Mouse (Mus musculus) hindbrain, postnatal 0 days (tissue): Measurements from ENCODE around the gene Fkbp6. TPM values are rescaled to one million over a fixed set of nuclear protein-coding genes. Genes with fewer than 3 reads are reported as not detected.
A peak's percentile ranks its signal among the peaks of the same experiment; 100 is the strongest.

Experiments used
- ATAC-seq: fragments of 200-750 bp; cut with Nextera tagmentation; 2 replicates; pipeline ENCODE4 v1.8.0; 2017; ENCODE audit warnings: mild to moderate bottlenecking, moderate TSS enrichment, moderate library complexity
- DNase-seq: peaks from one replicate; pipeline ENCODE4 v3.0.0-alpha.2; 2015; ENCODE audit warnings: low spot score
- H3K27ac ChIP-seq: fragments of 300-500 bp; sonication (generic); 2 replicates; pipeline ENCODE4 v1.5.1; 2014; ENCODE audit warnings: mild to moderate bottlenecking
- H3K27me3 ChIP-seq: fragments of 300-500 bp; sonication (generic); 2 replicates; pipeline ENCODE4 v1.6.1; 2014; ENCODE audit warnings: low read length, mixed read lengths; ENCODE audit not compliant: insufficient read depth
- H3K36me3 ChIP-seq: fragments of 300-500 bp; sonication (generic); 2 replicates; pipeline ENCODE4 v1.6.1; 2014; ENCODE audit warnings: low read length, mixed read lengths; ENCODE audit not compliant: insufficient read depth
- H3K4me1 ChIP-seq: fragments of 300-500 bp; sonication (generic); 2 replicates; pipeline ENCODE4 v1.6.1; 2014; ENCODE audit warnings: antibody characterized with exemption, low read length, mixed read lengths; ENCODE audit not compliant: insufficient read depth
- H3K4me2 ChIP-seq: fragments of 300-500 bp; sonication (generic); 2 replicates; pipeline ENCODE4 v1.6.1; 2014; ENCODE audit warnings: low read depth, mild to moderate bottlenecking, low read length, moderate library complexity, mixed read lengths
- H3K4me3 ChIP-seq: fragments of 300-500 bp; sonication (generic); 2 replicates; pipeline ENCODE4 v1.5.1; 2014; ENCODE audit warnings: low read length
- H3K9ac ChIP-seq: fragments of 300-500 bp; sonication (generic); replicated peaks from 2 replicates; pipeline ENCODE4 v1.6.1; 2014; ENCODE audit warnings: mild to moderate bottlenecking, low read length, moderate library complexity, mixed read lengths
- H3K9me3 ChIP-seq: fragments of 300-500 bp; sonication (generic); 2 replicates; pipeline ENCODE4 v1.6.1; 2016; ENCODE audit warnings: low read length, mixed read lengths
- CTCF ChIP-seq: IDR thresholded peaks from 2 replicates; pipeline ENCODE4 v1.5.1; 2016; ENCODE audit warnings: antibody characterized with exemption, control low read depth, low read depth
- WGBS: fragments of 180-500 bp; shearing (Covaris S2); extraction: QIAGEN DNeasy Blood & Tissue Kit; methylation state at CpG from one replicate; pipeline ENCODE4 v1.1.7; 2014; 5-methylcytosine and 5-hydroxymethylcytosine counted together
- polyA plus RNA-seq: library from polyadenylated mRNA; unstranded; fragments of >200 nt; fragmentation: Nextera tagmentation; extraction: Ambion mirVana; gene quantifications from 2 replicates; pipeline ENCODE4 v1.2.1, GENCODE M21; 2015
- total RNA-seq: library from RNA; depleted of rRNA; stranded (reverse); fragments of >200 nt; gene quantifications from 2 replicates; pipeline ENCODE4 v1.2.3, GENCODE M21; 2014

Fkbp6 gene
- total and polyA plus RNA-seq, 2 experiments from 2014 or later = 0.29 TPM; not detected in 1

- 42% methylated on average over 2 of the region's 2 CpGs for WGBS
- no peak for DNase-seq
Observed at GRCm38 (mm10) chr5:135319856-135320255, 30.0 kb downstream of the Fkbp6 start.

GRCm38 (mm10) chr5:135316177-135316576 lies 33.7 kb downstream of the Fkbp6 start:
- Histone ChIP-seq H3K9me3 (no peaks in the 10 kb centered on the region), H3K9ac (no peak overlapping the region), H3K4me1 (no peaks in the 10 kb centered on the region), H3K27ac (no peak overlapping the region), H3K4me3 (no peak overlapping the region), H3K27me3 (no peaks in the 10 kb centered on the region), H3K36me3 (no peaks in the 10 kb centered on the region), H3K4me2 (no peak overlapping the region)
- no peak for TF ChIP-seq CTCF
- no peak for DNase-seq
- no peak for ATAC-seq
- WGBS = 89% methylated on average over 3 of the region's 3 CpGs

More at GRCm38 (mm10) chr5:135319856-135320255, 30.0 kb downstream of the Fkbp6 start:
- Histone ChIP-seq H3K27ac (no peak overlapping the region), H3K9me3 (no peaks in the 10 kb centered on the region), H3K9ac (no peak overlapping the region), H3K4me3 (no peak overlapping the region), H3K4me2 (no peak overlapping the region), H3K4me1 (no peaks in the 10 kb centered on the region), H3K36me3 (no peaks in the 10 kb centered on the region), H3K27me3 (no peaks in the 10 kb centered on the region)
- ATAC-seq = no peak
- TF ChIP-seq CTCF = no peak; the same call in 1 of the 2 replicates

GRCm38 (mm10) chr5:135306321-135306965 lies 43.4 kb downstream of the Fkbp6 start:
- ATAC-seq (no peak), DNase-seq (no peak)
- H3K36me3 ChIP-seq = no peaks in the 10 kb centered on the region
- H3K9ac ChIP-seq = no peak overlapping the region
- no peak overlapping the region for H3K4me3 ChIP-seq
- WGBS = 37% methylated on average over 10 of the region's 10 CpGs
- no peaks in the 10 kb centered on the region for H3K4me1 ChIP-seq
- no peaks in the 10 kb centered on the region for H3K27me3 ChIP-seq
- H3K9me3 ChIP-seq = no peaks in the 10 kb centered on the region
- H3K4me2 ChIP-seq = no peak overlapping the region
- no peak for TF ChIP-seq CTCF
- no peak overlapping the region for H3K27ac ChIP-seq

GRCm38 (mm10) chr5:135302454-135302853 lies 47.4 kb downstream of the Fkbp6 start:
- H3K36me3 ChIP-seq = no peaks in the 10 kb centered on the region
- DNase-seq (peak; percentile 40), ATAC-seq (no peak)
- no peak overlapping the region for H3K4me2 ChIP-seq
- no peak overlapping the region for H3K27ac ChIP-seq
- WGBS = 73% methylated on average over 3 of the region's 3 CpGs
- H3K27me3 ChIP-seq = no peaks in the 10 kb centered on the region
- H3K9me3 ChIP-seq = no peaks in the 10 kb centered on the region
- no peak overlapping the region for H3K9ac ChIP-seq
- peak; percentile 54 for TF ChIP-seq CTCF
- H3K4me3 ChIP-seq = no peak overlapping the region
- no peaks in the 10 kb centered on the region for H3K4me1 ChIP-seq

GRCm38 (mm10) chr5:135301916-135302315 lies 47.9 kb downstream of the Fkbp6 start:
- Histone ChIP-seq H3K36me3 (no peaks in the 10 kb centered on the region), H3K9me3 (no peaks in the 10 kb centered on the region), H3K4me3 (no peak overlapping the region), H3K9ac (no peak overlapping the region), H3K4me2 (no peak overlapping the region), H3K27ac (no peak overlapping the region), H3K4me1 (no peaks in the 10 kb centered on the region), H3K27me3 (no peaks in the 10 kb centered on the region)
- DNase-seq (no peak), ATAC-seq (no peak)
- TF ChIP-seq CTCF = no peak
- 37% methylated on average over 3 of the region's 3 CpGs for WGBS

GRCm38 (mm10) chr5:135292001-135292400 lies 57.8 kb downstream of the Fkbp6 start:
- Histone ChIP-seq H3K27ac (no peak overlapping the region), H3K4me3 (no peak overlapping the region), H3K4me1 (no peaks in the 10 kb centered on the region), H3K9ac (no peak overlapping the region), H3K9me3 (no peaks in the 10 kb centered on the region), H3K27me3 (no peaks in the 10 kb centered on the region), H3K4me2 (no peak overlapping the region), H3K36me3 (no peaks in the 10 kb centered on the region)
- 98% methylated on average over 2 of the region's 2 CpGs for WGBS
- ATAC-seq (no peak), DNase-seq (no peak)
- TF ChIP-seq CTCF = no peak

- Histone ChIP-seq H3K4me1 (no peaks in the 10 kb centered on the region), H3K9ac (no peak overlapping the region), H3K4me3 (no peak overlapping the region), H3K27me3 (no peaks in the 10 kb centered on the region), H3K9me3 (no peaks in the 10 kb centered on the region), H3K36me3 (no peaks in the 10 kb centered on the region), H3K27ac (no peak overlapping the region), H3K4me2 (no peak overlapping the region)
- no peak for TF ChIP-seq CTCF
- ATAC-seq = no peak
- 51% methylated on average over 4 of the region's 4 CpGs for WGBS
- DNase-seq = no peak
Observed at GRCm38 (mm10) chr5:135291193-135291592, 58.7 kb downstream of the Fkbp6 start.
